Mouse (Mus musculus): ENCODE data around the gene Stra8. TPM values are rescaled to one million over a fixed set of nuclear protein-coding genes. Genes with fewer than 3 reads are reported as not detected.

Stra8 gene
- total and polyA plus RNA-seq, 2 experiments from 2014 or later: not detected

GRCm38 (mm10) chr6:34907696-34908260 is 12.2 kb upstream of the Stra8 start:
- H3K27me3 ChIP-seq (ENCODE audit: insufficient read depth, low read length): no peaks in the 10 kb centered on the region
- ATAC-seq (no peak), DNase-seq (ENCODE audit: low spot score) (no peak)
- H3K4me1 ChIP-seq (ENCODE audit: insufficient read depth, low read length): peaks cover 11% of the 10 kb centered on the region; the same call in 1 of the 2 replicates
- no peak overlapping the region for H3K27ac ChIP-seq
- TF ChIP-seq CTCF (IDR thresholded peaks at IDR 0.05; ENCODE audit: low read depth): no peak
- H3K4me3 ChIP-seq (ENCODE audit: low read length): no peak overlapping the region
- H3K9ac ChIP-seq (replicated peaks; ENCODE audit: low read length): no peak overlapping the region
- peaks cover 30% of the 10 kb centered on the region; the same call in 1 of the 2 replicates for H3K36me3 ChIP-seq (ENCODE audit: insufficient read depth, low read length)
- H3K4me2 ChIP-seq (ENCODE audit: low read depth, low read length): no peak overlapping the region
- no peaks in the 10 kb centered on the region for H3K9me3 ChIP-seq (ENCODE audit: low read length)
- WGBS: 87% methylated on average over 18 of the region's 18 CpGs

GRCm38 (mm10) chr6:34909631-34910345 is 10.2 kb upstream of the Stra8 start:
- H3K4me2 ChIP-seq (ENCODE audit: low read depth, low read length): peak overlapping the region; percentile 81
- H3K27me3 ChIP-seq (ENCODE audit: insufficient read depth, low read length): no peaks in the 10 kb centered on the region
- peak overlapping the region; percentile 76 for H3K9ac ChIP-seq (replicated peaks; ENCODE audit: low read length)
- H3K9me3 ChIP-seq (ENCODE audit: low read length): no peaks in the 10 kb centered on the region
- no peak for ATAC-seq
- H3K36me3 ChIP-seq (ENCODE audit: insufficient read depth, low read length): peaks cover 18% of the 10 kb centered on the region; the same call in 1 of the 2 replicates
- peaks cover 11% of the 10 kb centered on the region; the same call in 1 of the 2 replicates for H3K4me1 ChIP-seq (ENCODE audit: insufficient read depth, low read length)
- 42% methylated on average over 8 of the region's 8 CpGs for WGBS
- H3K4me3 ChIP-seq (ENCODE audit: low read length): peak overlapping the region; percentile 78
- TF ChIP-seq CTCF (IDR thresholded peaks at IDR 0.05; ENCODE audit: low read depth): no peak
- peak overlapping the region; percentile 90 for H3K27ac ChIP-seq
- DNase-seq (ENCODE audit: low spot score): no peak

- peak within 1 kb of the TSS; percentile 90 for H3K27ac ChIP-seq
- peaks cover 11% of the 10 kb centered on the region; the same call in 1 of the 2 replicates for H3K4me1 ChIP-seq (ENCODE audit: insufficient read depth, low read length)
- DNase-seq (ENCODE audit: low spot score): peak; percentile 95
- peaks cover 11% of the 10 kb centered on the region; the same call in 1 of the 2 replicates for H3K36me3 ChIP-seq (ENCODE audit: insufficient read depth, low read length)
- H3K4me2 ChIP-seq (ENCODE audit: low read depth, low read length): peak within 1 kb of the TSS; percentile 81
- peak within 1 kb of the TSS; percentile 78 for H3K4me3 ChIP-seq (ENCODE audit: low read length)
- peak; percentile 31; the same call in 1 of the 2 replicates for TF ChIP-seq CTCF (IDR thresholded peaks at IDR 0.05; ENCODE audit: low read depth)
- H3K9ac ChIP-seq (replicated peaks; ENCODE audit: low read length): peak within 1 kb of the TSS; percentile 76
- ATAC-seq: peak; percentile 95
- H3K27me3 ChIP-seq (ENCODE audit: insufficient read depth, low read length): no peaks in the 10 kb centered on the region
- under 1% methylated on average over 61 of the region's 64 CpGs for WGBS
- H3K9me3 ChIP-seq (ENCODE audit: low read length): no peaks in the 10 kb centered on the region
These were observed 9.4 kb upstream of the Stra8 start, which contains the start of gene Wdr91 for GRCm38 (mm10) chr6:34910371-34911219. Gene Wdr91 (minus strand): TSS chr6:34910876.

- no peak for ATAC-seq
- no peak overlapping the region for H3K27ac ChIP-seq
- TF ChIP-seq CTCF (IDR thresholded peaks at IDR 0.05; ENCODE audit: low read depth): no peak
- H3K27me3 ChIP-seq (ENCODE audit: insufficient read depth, low read length): no peaks in the 10 kb centered on the region
- no peak overlapping the region for H3K4me2 ChIP-seq (ENCODE audit: low read depth, low read length)
- whole genome bisulfite sequencing: 88% methylated on average over 13 of the region's 13 CpGs
- no peak overlapping the region for H3K9ac ChIP-seq (replicated peaks; ENCODE audit: low read length)
- no peaks in the 10 kb centered on the region for H3K36me3 ChIP-seq (ENCODE audit: insufficient read depth, low read length)
- no peaks in the 10 kb centered on the region for H3K9me3 ChIP-seq (ENCODE audit: low read length)
- H3K4me3 ChIP-seq (ENCODE audit: low read length): no peak overlapping the region
- peaks cover 11% of the 10 kb centered on the region; the same call in 1 of the 2 replicates for H3K4me1 ChIP-seq (ENCODE audit: insufficient read depth, low read length)
- DNase-seq (ENCODE audit: low spot score): no peak
These were observed 6.5 kb upstream of the Stra8 start for GRCm38 (mm10) chr6:34913341-34914040.

GRCm38 (mm10) chr6:34914462-34914861 is 5.5 kb upstream of the Stra8 start:
- Histone ChIP-seq H3K4me3 (ENCODE audit: low read length) (no peak overlapping the region), H3K4me1 (ENCODE audit: insufficient read depth, low read length) (peaks cover 7% of the 10 kb centered on the region; the same call in 1 of the 2 replicates), H3K9ac (replicated peaks; ENCODE audit: low read length) (no peak overlapping the region), H3K4me2 (ENCODE audit: low read depth, low read length) (no peak overlapping the region), H3K27me3 (ENCODE audit: insufficient read depth, low read length) (no peaks in the 10 kb centered on the region), H3K27ac (no peak overlapping the region), H3K36me3 (ENCODE audit: insufficient read depth, low read length) (no peaks in the 10 kb centered on the region), H3K9me3 (ENCODE audit: low read length) (no peaks in the 10 kb centered on the region)
- ATAC-seq: no peak
- DNase-seq (ENCODE audit: low spot score): no peak
- WGBS: 89% methylated on average over 3 of the region's 3 CpGs
- TF ChIP-seq CTCF (IDR thresholded peaks at IDR 0.05; ENCODE audit: low read depth): no peak

GRCm38 (mm10) chr6:34919146-34919545 is 817 bp upstream of the Stra8 start:
- Histone ChIP-seq H3K9ac (replicated peaks; ENCODE audit: low read length) (no peak overlapping the region), H3K36me3 (ENCODE audit: insufficient read depth, low read length) (no peaks in the 10 kb centered on the region), H3K4me3 (ENCODE audit: low read length) (no peak overlapping the region), H3K9me3 (ENCODE audit: low read length) (no peaks in the 10 kb centered on the region), H3K27ac (no peak overlapping the region), H3K4me2 (ENCODE audit: low read depth, low read length) (no peak overlapping the region), H3K27me3 (ENCODE audit: insufficient read depth, low read length) (no peaks in the 10 kb centered on the region), H3K4me1 (ENCODE audit: insufficient read depth, low read length) (no peaks in the 10 kb centered on the region)
- 85% methylated on average over 7 of the region's 7 CpGs for WGBS
- ATAC-seq (no peak), DNase-seq (ENCODE audit: low spot score) (no peak)
- no peak for TF ChIP-seq CTCF (IDR thresholded peaks at IDR 0.05; ENCODE audit: low read depth)
